Mouse (Mus musculus) forebrain, embryonic 16.5 days (tissue): ENCODE measurements at regions not wholly inside any gene's neighbourhood (a gene's known extent, or its start where the extent isn't known, plus 50 kb on each side); places are given as distances from the start of the nearest gene placed in this dataset.

Experiments used
- ATAC-seq: fragments of 200-750 bp; cut with Nextera tagmentation; 2 replicates; pipeline ENCODE4 v1.8.0; 2017; ENCODE audit warnings: mild to moderate bottlenecking, moderate library complexity
- H3K27ac ChIP-seq: fragments of 300-500 bp; sonication (generic); 2 replicates; pipeline ENCODE4 v1.5.1; 2014; ENCODE audit warnings: low read length, control low read depth
- H3K27me3 ChIP-seq: fragments of 300-500 bp; sonication (generic); replicated peaks from 2 replicates; pipeline ENCODE4 v1.6.1; 2014; ENCODE audit warnings: low read length; ENCODE audit not compliant: control insufficient read depth, insufficient read depth
- H3K36me3 ChIP-seq: fragments of 300-500 bp; sonication (generic); 2 replicates; pipeline ENCODE4 v1.6.1; 2014; ENCODE audit not compliant: control insufficient read depth, insufficient read depth
- H3K4me1 ChIP-seq: fragments of 300-500 bp; sonication (generic); replicated peaks from 2 replicates; pipeline ENCODE4 v1.6.1; 2014; ENCODE audit warnings: low read length; ENCODE audit not compliant: control insufficient read depth, insufficient read depth
- H3K4me2 ChIP-seq: fragments of 300-500 bp; sonication (generic); 2 replicates; pipeline ENCODE4 v1.6.1; 2014; ENCODE audit warnings: mild to moderate bottlenecking, low read length, control low read depth
- H3K4me3 ChIP-seq: fragments of 300-500 bp; sonication (generic); replicated peaks from 2 replicates; pipeline ENCODE4 v1.5.1; 2014; ENCODE audit warnings: mild to moderate bottlenecking, low read length, control low read depth
- H3K9ac ChIP-seq: fragments of 300-500 bp; sonication (generic); replicated peaks from 2 replicates; pipeline ENCODE4 v1.6.1; 2014; ENCODE audit warnings: low read depth, low read length, control low read depth
- H3K9me3 ChIP-seq: fragments of 300-500 bp; sonication (generic); 2 replicates; pipeline ENCODE4 v1.6.1; 2016; ENCODE audit warnings: low read length; ENCODE audit not compliant: control insufficient read depth
- WGBS: fragments of 180-500 bp; shearing (Covaris S2); extraction: QIAGEN DNeasy Blood & Tissue Kit; methylation state at CpG from one replicate; pipeline ENCODE4 v1.1.7; 2014; 5-methylcytosine and 5-hydroxymethylcytosine counted together

DNA sequence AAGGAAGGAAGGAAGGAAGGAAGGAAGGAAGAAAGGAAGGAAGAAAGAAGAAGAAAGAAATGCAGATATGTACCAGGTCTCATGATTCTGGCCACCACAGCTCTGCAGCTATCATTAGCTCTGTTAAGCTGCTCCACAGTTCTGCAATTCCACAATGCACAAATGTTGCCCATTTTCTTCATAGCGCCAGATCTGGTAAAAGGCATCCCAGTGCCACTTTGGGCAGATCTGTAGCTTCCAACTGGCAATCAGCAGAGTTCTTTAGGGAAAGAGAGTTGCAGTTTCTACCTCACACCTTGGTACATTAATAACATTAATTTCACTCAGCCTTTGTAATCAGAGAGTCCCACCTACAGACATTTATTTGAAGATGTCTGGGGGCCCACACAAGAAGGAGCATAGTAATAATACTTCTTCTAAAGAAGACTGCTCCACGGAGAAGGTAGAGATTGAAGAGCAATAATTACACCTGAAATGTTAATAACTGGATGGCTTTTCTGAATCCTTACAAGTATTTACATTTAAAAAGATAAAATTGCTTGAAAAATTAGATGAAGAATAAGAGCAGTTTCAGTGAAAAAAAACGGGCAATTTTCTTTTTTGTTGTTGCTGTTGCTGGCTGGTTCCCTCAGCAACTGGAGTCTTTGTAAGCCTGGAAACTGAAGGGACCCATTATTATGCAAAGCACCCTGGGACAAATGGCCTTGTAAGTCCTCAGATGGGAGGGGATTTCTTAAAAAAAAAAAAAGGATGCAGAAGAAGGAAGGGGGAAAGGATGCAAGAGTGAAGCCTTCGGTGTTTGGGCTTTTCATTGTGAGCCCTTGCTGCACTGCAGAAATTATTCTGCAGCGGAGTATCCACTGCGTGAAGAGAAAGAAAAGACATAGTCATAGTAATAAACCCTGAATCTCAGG, 418.1 kb upstream of the Nr5a2 start:
- peak overlapping the region; percentile 86 for H3K27ac ChIP-seq
- 4% methylated on average over 6 of the region's 6 CpGs for WGBS
- no peaks in the 10 kb centered on the region for H3K27me3 ChIP-seq
- no peaks in the 10 kb centered on the region for H3K36me3 ChIP-seq
- peak overlapping the region; percentile 27 for H3K4me2 ChIP-seq
- peak; percentile 84 for ATAC-seq
- H3K9me3 ChIP-seq, result no peaks in the 10 kb centered on the region
- H3K4me3 ChIP-seq, result no peak overlapping the region
- peaks cover 19% of the 10 kb centered on the region; the same call in 1 of the 2 replicates for H3K4me1 ChIP-seq
- H3K9ac ChIP-seq, result no peak overlapping the region

DNA sequence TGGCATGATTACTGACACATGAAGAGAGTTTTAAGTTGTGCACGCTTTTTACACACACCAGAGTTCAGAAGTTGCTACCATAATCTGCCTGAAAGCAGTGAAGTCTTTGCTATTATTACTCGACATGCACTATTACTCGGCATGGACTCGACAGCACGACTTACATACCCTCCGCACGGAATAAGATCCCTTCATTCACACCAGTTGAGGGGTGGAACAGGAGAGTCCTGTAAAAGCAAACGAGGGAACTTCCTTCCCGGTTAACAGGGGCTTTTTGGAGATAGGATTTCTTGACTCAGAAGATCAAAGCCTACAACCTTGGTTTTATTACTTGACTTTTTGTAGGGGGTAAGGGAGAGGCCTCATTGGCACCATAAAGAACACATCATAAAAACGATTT, 416.4 kb upstream of the Nr5a2 start:
- Histone ChIP-seq H3K9ac (no peak overlapping the region), H3K27me3 (no peaks in the 10 kb centered on the region), H3K36me3 (no peaks in the 10 kb centered on the region), H3K4me3 (no peak overlapping the region), H3K4me2 (no peak overlapping the region), H3K4me1 (peaks cover 19% of the 10 kb centered on the region; the same call in 1 of the 2 replicates), H3K27ac (no peak overlapping the region), H3K9me3 (no peaks in the 10 kb centered on the region)
- WGBS, result 74% methylated on average over 10 of the region's 10 CpGs
- ATAC-seq, result no peak

DNA sequence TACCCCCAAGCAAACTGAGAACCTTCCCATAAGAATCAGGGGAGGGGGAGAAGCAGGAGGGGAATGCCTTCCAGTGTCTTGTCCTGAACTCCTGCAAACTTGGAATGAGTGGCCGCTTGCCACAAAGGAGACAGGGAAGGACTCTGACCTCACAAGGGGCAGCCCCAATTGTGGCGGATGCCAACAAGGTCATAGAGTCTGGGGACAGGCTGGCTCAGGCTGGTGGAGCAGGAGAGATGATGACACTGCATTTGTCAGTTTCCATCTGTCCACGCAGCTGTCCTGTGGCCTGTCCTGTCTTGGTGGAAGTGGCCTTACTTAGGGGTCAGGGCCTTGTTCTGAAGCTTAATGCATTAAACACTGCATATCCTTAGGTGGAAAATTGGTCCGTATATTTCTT, 414.4 kb upstream of the Nr5a2 start:
- no peak overlapping the region for H3K4me3 ChIP-seq
- no peaks in the 10 kb centered on the region for H3K27me3 ChIP-seq
- H3K9ac ChIP-seq, result no peak overlapping the region
- no peaks in the 10 kb centered on the region for H3K9me3 ChIP-seq
- H3K36me3 ChIP-seq, result no peaks in the 10 kb centered on the region
- ATAC-seq, result no peak
- no peak overlapping the region for H3K4me2 ChIP-seq
- peaks cover 19% of the 10 kb centered on the region; the same call in 1 of the 2 replicates for H3K4me1 ChIP-seq
- peak overlapping the region; percentile 63 for H3K27ac ChIP-seq
- WGBS, result 51% methylated on average over 4 of the region's 4 CpGs

DNA sequence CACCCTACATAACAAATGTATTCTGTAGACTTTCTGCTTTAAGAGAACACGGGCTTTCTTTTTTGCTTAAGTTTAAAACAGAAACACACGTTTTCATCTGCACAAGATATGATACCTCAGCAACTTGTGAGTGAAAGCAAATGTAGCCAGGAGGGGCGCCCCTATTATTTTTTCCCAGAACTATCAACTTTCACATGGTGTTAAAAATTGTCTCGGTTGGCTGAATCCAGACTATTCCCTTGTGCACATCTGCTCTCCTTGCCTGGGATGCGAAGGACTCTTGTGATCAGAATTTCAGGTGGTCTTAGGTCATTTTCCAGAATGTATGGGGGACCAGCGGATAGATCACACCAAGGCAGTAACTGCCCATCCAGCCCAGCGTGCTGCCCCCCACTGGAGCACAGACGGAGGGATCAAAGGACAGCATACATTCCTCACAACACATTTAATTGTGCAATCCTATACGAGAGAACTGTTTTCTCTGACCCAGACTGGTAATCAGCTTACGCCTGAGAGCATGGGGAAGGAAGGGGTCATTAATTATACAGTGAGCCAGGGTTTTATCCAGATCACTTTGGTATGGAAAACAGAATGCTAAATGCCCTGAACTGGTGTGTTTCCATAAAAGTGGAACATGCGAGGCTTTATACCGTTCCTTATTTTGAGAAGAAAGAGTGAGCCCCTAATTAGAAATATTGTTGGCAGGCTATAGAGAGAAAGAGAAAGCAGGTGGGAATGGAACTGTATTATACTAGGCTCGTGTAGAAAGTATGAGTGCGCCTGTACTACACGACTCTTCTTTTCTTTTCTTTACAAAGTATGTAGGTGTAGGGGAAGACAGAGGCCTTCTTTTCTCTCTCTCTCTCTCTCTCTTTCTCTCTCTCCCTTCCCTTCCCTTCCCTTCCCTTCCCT, 413.5 kb upstream of the Nr5a2 start:
- peak; percentile 73 for ATAC-seq
- H3K4me3 ChIP-seq, result no peak overlapping the region

DNA sequence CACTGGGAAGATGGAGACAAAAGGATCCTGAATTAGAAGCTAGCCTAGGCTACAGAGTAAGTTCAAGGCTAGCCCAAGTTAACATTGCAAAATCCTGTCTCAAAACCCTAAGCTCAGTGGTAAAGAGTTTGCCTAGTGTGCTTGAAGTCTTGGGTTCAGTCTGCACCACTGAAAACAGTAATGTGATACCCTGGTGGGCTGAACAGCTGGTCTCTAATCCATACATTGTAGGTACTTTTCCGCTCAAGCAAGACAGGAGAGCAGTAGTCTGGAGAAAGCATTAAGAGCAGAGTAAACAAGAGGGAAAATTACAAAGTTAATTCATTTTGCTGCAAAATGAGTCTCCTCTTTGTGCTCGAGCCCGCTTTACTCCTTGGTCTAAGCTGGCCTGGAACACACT, 412.0 kb upstream of the Nr5a2 start:
- Histone ChIP-seq H3K4me3 (no peak overlapping the region), H3K27ac (no peak overlapping the region), H3K4me1 (peaks cover 14% of the 10 kb centered on the region; the same call in 1 of the 2 replicates), H3K27me3 (no peaks in the 10 kb centered on the region), H3K36me3 (no peaks in the 10 kb centered on the region), H3K9ac (no peak overlapping the region), H3K4me2 (no peak overlapping the region), H3K9me3 (no peaks in the 10 kb centered on the region)
- ATAC-seq, result no peak
- WGBS, result 91% methylated on average over 3 of the region's 3 CpGs

More for the DNA sequence above, 413.5 kb upstream of the Nr5a2 start:
- Histone ChIP-seq H3K36me3 (no peaks in the 10 kb centered on the region), H3K9me3 (no peaks in the 10 kb centered on the region), H3K4me2 (no peak overlapping the region), H3K9ac (no peak overlapping the region), H3K27ac (peak overlapping the region; percentile 31; the same call in 1 of the 2 replicates), H3K27me3 (no peaks in the 10 kb centered on the region), H3K4me1 (peaks cover 19% of the 10 kb centered on the region; the same call in 1 of the 2 replicates)
- 16% methylated on average over 15 of the region's 15 CpGs for WGBS

DNA sequence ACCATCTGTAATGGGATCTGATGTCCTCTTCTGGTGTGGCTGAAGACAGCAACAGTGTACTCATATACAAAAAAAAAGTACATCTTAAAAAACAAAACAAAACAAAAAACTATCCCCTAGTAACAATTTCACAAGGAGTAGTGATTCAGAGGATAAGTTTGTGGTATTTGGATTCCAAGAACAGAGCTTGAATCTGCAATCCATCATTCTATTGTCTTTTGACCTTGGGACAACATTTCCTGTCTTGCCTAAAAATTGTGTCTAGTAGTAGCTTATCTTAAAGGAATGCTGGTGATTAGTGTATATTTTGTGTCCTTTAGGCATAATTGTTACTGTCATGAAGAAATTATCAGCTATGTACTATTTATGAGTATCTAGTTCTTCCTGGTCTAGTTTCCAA, 404.1 kb upstream of the Nr5a2 start:
- Histone ChIP-seq H3K4me2 (no peak overlapping the region), H3K9ac (no peak overlapping the region), H3K27me3 (no peaks in the 10 kb centered on the region), H3K9me3 (no peaks in the 10 kb centered on the region), H3K36me3 (no peaks in the 10 kb centered on the region), H3K27ac (no peak overlapping the region), H3K4me1 (0 out of 2 replicates have a peak, but pooled peaks cover 5% of the 10 kb centered on the region), H3K4me3 (no peak overlapping the region)
- ATAC-seq, result no peak

DNA sequence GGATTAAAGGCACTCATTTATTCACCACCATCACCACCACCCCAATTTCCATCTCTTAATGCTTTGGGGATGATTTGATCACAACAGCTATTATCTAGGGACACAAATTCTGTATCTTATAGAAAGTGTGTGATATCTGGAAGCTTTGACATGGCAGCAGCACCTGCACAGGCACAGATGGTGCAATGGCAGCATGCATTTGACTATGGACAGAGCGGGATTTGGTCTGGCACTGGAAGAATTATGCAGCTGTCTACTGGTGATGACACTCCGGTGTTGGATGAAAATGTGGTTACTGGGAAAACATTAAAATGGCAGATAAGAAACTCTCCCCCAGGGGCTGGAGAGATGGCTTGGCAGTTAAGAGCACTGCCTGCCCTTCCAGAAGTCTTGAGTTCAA, 403.7 kb upstream of the Nr5a2 start:
- WGBS, result 94% methylated on average over 2 of the region's 2 CpGs
- H3K4me1 ChIP-seq, result 0 out of 2 replicates have a peak, but pooled peaks cover 5% of the 10 kb centered on the region
- no peak overlapping the region for H3K9ac ChIP-seq
- H3K4me2 ChIP-seq, result no peak overlapping the region
- H3K4me3 ChIP-seq, result no peak overlapping the region
- H3K36me3 ChIP-seq, result no peaks in the 10 kb centered on the region
- ATAC-seq, result no peak
- H3K27me3 ChIP-seq, result no peaks in the 10 kb centered on the region
- H3K27ac ChIP-seq, result no peak overlapping the region
- no peaks in the 10 kb centered on the region for H3K9me3 ChIP-seq

DNA sequence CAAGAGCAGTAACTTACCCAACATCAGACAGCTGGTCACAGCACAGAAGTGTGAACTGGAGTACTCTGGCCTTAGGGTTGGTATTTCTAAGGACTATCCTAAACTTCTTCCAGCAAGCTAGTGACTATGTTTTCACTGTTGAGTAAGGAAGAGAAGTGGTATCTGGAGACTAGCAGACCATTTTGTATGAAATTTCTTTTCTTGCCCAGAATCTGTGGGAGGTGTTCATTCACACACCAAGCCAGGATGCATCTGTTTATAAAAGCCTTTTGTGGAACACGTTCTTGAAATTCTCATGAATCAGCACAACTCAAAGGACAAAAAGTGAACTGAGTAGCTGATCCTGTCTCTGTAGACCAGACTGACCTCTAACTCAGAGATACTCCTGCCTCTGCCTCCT, 403.3 kb upstream of the Nr5a2 start:
- H3K4me2 ChIP-seq, result no peak overlapping the region
- ATAC-seq, result no peak
- whole genome bisulfite sequencing, result 81% methylated on average over 1 of the region's 1 CpGs
- 0 out of 2 replicates have a peak, but pooled peaks cover 5% of the 10 kb centered on the region for H3K4me1 ChIP-seq
- no peak overlapping the region for H3K27ac ChIP-seq
- no peaks in the 10 kb centered on the region for H3K27me3 ChIP-seq
- H3K4me3 ChIP-seq, result no peak overlapping the region
- no peak overlapping the region for H3K9ac ChIP-seq
- no peaks in the 10 kb centered on the region for H3K36me3 ChIP-seq
- no peaks in the 10 kb centered on the region for H3K9me3 ChIP-seq
